Mouse (Mus musculus) limb, embryonic 14.5 days (tissue): ENCODE results near the gene Ldlrap1. TPM values are rescaled to one million over a fixed set of nuclear protein-coding genes. Genes with fewer than 3 reads are reported as not detected.
A peak's percentile ranks its signal among the peaks of the same experiment; 100 is the strongest.

ENCODE experiments used
- ATAC-seq: fragments of 200-750 bp; cut with Nextera tagmentation; 2 replicates; pipeline ENCODE4 v1.8.0; 2017; ENCODE audit warnings: low read depth, moderate number of reproducible peaks, moderate TSS enrichment; ENCODE audit not compliant: low FRiP score
- DNase-seq: peaks from one replicate; pipeline ENCODE4 v3.0.0-alpha.2; 2015; ENCODE audit warnings: low spot score
- H3K27ac ChIP-seq: fragments of 300-500 bp; sonication (generic); replicated peaks from 2 replicates; pipeline ENCODE4 v1.5.1; 2014; ENCODE audit warnings: low read depth, mild to moderate bottlenecking, low read length, moderate library complexity, mixed read lengths
- H3K27me3 ChIP-seq: fragments of 300-500 bp; sonication (generic); 2 replicates; pipeline ENCODE4 v1.6.1; 2014; ENCODE audit warnings: low read length, mixed read lengths; ENCODE audit not compliant: control insufficient read depth, insufficient read depth
- H3K36me3 ChIP-seq: fragments of 300-500 bp; sonication (generic); 2 replicates; pipeline ENCODE4 v1.6.1; 2014; ENCODE audit warnings: mild to moderate bottlenecking, low read length, moderate library complexity, mixed read lengths; ENCODE audit not compliant: control insufficient read depth, insufficient read depth
- H3K4me1 ChIP-seq: fragments of 300-500 bp; sonication (generic); 2 replicates; pipeline ENCODE4 v1.6.1; 2014; ENCODE audit warnings: antibody characterized with exemption, low read length, mixed read lengths; ENCODE audit not compliant: control insufficient read depth, insufficient read depth
- H3K4me2 ChIP-seq: fragments of 300-500 bp; sonication (generic); replicated peaks from 2 replicates; pipeline ENCODE4 v1.6.1; 2014; ENCODE audit warnings: low read depth, mild to moderate bottlenecking, low read length, moderate library complexity; ENCODE audit not compliant: severe bottlenecking
- H3K4me3 ChIP-seq: fragments of 300-500 bp; sonication (generic); replicated peaks from 2 replicates; pipeline ENCODE4 v1.5.1; 2014; ENCODE audit warnings: low read length
- H3K9ac ChIP-seq: fragments of 300-500 bp; sonication (generic); 2 replicates; pipeline ENCODE4 v1.6.1; 2014; ENCODE audit warnings: mild to moderate bottlenecking, low read depth, low read length, moderate library complexity; ENCODE audit not compliant: severe bottlenecking
- H3K9me3 ChIP-seq: fragments of 300-500 bp; sonication (generic); 2 replicates; pipeline ENCODE4 v1.6.1; 2016; ENCODE audit warnings: low read length; ENCODE audit not compliant: control insufficient read depth
- POLR2A ChIP-seq: fragments of 200-500 bp; IDR thresholded peaks from 2 replicates; pipeline ENCODE4 v1.8.0; 2012; ENCODE audit warnings: inconsistent platforms, mild to moderate bottlenecking, moderate library complexity, borderline replicate concordance; ENCODE audit not compliant: insufficient read depth, insufficient read length; ENCODE audit errors: extremely low read depth
- WGBS: fragments of 180-500 bp; shearing (Covaris S2); extraction: QIAGEN DNeasy Blood & Tissue Kit; methylation state at CpG from one replicate; pipeline ENCODE4 v1.1.7; 2014; 5-methylcytosine and 5-hydroxymethylcytosine counted together
- polyA plus RNA-seq, 2 experiments: library from polyadenylated mRNA; depleted of rRNA in 1 of 2; stranded (reverse) in 1 of 2; unstranded in 1 of 2; fragments of >200 nt; fragmentation: Nextera tagmentation in 1 of 2; extraction: Ambion mirVana in 1 of 2; gene quantifications; 2 replicates each; pipeline versions ENCODE4 v1.2.1 to v1.2.3; 2012 to 2014

Gene Ldlrap1
- polyA plus RNA-seq, 2 experiments = 18.0 to 25.1 TPM

- Histone ChIP-seq H3K4me2 (no peak overlapping the region), H3K36me3 (peaks cover 26% of the 10 kb centered on the region), H3K4me3 (no peak overlapping the region), H3K27ac (no peak overlapping the region), H3K4me1 (peaks cover 13% of the 10 kb centered on the region), H3K27me3 (no peaks in the 10 kb centered on the region), H3K9me3 (no peaks in the 10 kb centered on the region), H3K9ac (no peak overlapping the region)
- TF ChIP-seq POLR2A = no peak
- DNase-seq (no peak), ATAC-seq (no peak)
- WGBS = 85% methylated on average over 8 of the region's 8 CpGs
These were observed 25.9 kb downstream of the Ldlrap1 start for GRCm38 (mm10) chr4:134741949-134742348.

- DNase-seq (no peak), ATAC-seq (no peak)
- no peak overlapping the region for H3K9ac ChIP-seq
- no peaks in the 10 kb centered on the region for H3K27me3 ChIP-seq
- H3K4me3 ChIP-seq = no peak overlapping the region
- no peak overlapping the region for H3K27ac ChIP-seq
- peaks cover 30% of the 10 kb centered on the region for H3K4me1 ChIP-seq
- 86% methylated on average over 4 of the region's 4 CpGs for WGBS
- H3K36me3 ChIP-seq = peaks cover 9% of the 10 kb centered on the region
- TF ChIP-seq POLR2A = no peak
- no peaks in the 10 kb centered on the region for H3K9me3 ChIP-seq
- no peak overlapping the region for H3K4me2 ChIP-seq
These were observed 27.6 kb downstream of the Ldlrap1 start for GRCm38 (mm10) chr4:134740186-134740585.

DNA sequence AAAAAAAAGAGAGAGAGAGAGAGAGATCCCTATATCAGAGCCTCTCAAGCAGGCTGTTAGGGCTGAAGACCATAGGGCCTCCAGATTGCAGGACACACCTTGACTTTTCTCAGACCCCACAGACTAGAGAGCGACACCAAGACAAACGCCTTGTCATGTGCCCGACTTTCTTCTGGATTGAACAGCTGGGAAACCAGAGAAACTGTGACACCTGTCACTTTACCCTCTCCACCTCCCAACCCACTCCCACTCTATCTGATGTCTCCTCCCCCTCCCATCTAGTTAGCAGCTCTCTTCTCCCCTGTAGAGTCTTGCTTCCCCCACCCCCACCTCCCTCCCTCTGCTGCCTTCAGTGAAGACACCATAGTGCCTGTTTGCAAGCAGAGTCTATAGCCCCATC, 28.3 kb downstream of the Ldlrap1 start:
- ATAC-seq (no peak), DNase-seq (no peak)
- no peaks in the 10 kb centered on the region for H3K9me3 ChIP-seq
- no peaks in the 10 kb centered on the region for H3K27me3 ChIP-seq
- H3K4me1 ChIP-seq = peaks cover 36% of the 10 kb centered on the region
- no peak overlapping the region for H3K4me2 ChIP-seq
- H3K27ac ChIP-seq = no peak overlapping the region
- H3K9ac ChIP-seq = no peak overlapping the region
- WGBS = 72% methylated on average over 3 of the region's 3 CpGs
- TF ChIP-seq POLR2A = no peak
- H3K36me3 ChIP-seq = peaks cover 9% of the 10 kb centered on the region
- H3K4me3 ChIP-seq = no peak overlapping the region

DNA sequence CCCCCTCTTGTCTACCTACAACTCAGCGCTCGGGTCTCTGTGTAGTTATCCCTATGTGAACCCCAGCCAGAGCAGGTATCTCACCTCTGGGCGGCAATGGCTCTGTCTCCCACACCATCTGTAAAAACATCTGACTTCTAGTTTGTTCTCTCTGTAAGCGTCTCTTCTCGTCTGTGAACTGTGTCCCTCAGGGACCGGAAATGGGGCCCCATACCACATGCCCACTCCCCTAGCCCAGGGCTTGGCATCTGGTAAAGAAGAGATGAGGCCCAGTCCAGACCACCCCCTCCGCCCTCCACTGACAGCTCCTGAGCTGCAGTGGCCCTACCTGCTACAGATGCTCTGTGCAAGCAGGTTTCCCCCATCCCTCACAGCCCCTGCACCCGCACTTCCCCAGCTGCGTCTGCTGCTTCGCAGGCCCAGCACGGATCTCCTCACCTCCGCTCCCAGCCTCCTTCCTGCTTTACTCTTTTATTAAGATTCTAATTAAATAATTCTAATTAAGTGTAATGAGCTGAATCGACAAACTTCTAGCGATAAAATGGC, 30.4 kb downstream of the Ldlrap1 start:
- H3K27me3 ChIP-seq = no peaks in the 10 kb centered on the region
- TF ChIP-seq POLR2A = no peak
- peaks cover 46% of the 10 kb centered on the region for H3K4me1 ChIP-seq

GRCm38 (mm10) chr4:134736147-134736546, 31.7 kb downstream of the Ldlrap1 start:
- H3K9me3 ChIP-seq = no peaks in the 10 kb centered on the region
- no peaks in the 10 kb centered on the region for H3K36me3 ChIP-seq
- no peak overlapping the region for H3K4me3 ChIP-seq
- H3K27ac ChIP-seq = peak overlapping the region; percentile 63
- peaks cover 46% of the 10 kb centered on the region for H3K4me1 ChIP-seq
- no peaks in the 10 kb centered on the region for H3K27me3 ChIP-seq
- DNase-seq (peak; percentile 69), ATAC-seq (peak; percentile 48)
- TF ChIP-seq POLR2A = no peak
- H3K9ac ChIP-seq = no peak overlapping the region
- H3K4me2 ChIP-seq = no peak overlapping the region
- WGBS = 9% methylated on average over 7 of the region's 7 CpGs

More for the DNA sequence above, 30.4 kb downstream of the Ldlrap1 start:
- DNase-seq = no peak
- no peaks in the 10 kb centered on the region for H3K9me3 ChIP-seq
- no peak for ATAC-seq
- WGBS = 32% methylated on average over 14 of the region's 14 CpGs
- no peak overlapping the region for H3K27ac ChIP-seq
- H3K4me2 ChIP-seq = no peak overlapping the region
- 0 out of 2 replicates have a peak overlapping the region, but pooled peaks have one; percentile 12 for H3K9ac ChIP-seq
- H3K4me3 ChIP-seq = no peak overlapping the region
- H3K36me3 ChIP-seq = peaks cover 2% of the 10 kb centered on the region; the same call in 1 of the 2 replicates
